Mouse (Mus musculus): ENCODE measurements around the gene Fam13c. TPM values are rescaled to one million over a fixed set of nuclear protein-coding genes. Genes with fewer than 3 reads are reported as not detected.

Gene Fam13c
- total and polyA plus RNA-seq, 2 experiments, result 0.02 to 0.09 TPM

- Histone ChIP-seq H3K9ac (ENCODE audit: low read depth, low read length) (no peak overlapping the region), H3K79me2 (ENCODE audit: control insufficient read depth, insufficient read depth, low read length) (no peaks in the 10 kb centered on the region), H3K36me3 (ENCODE audit: control insufficient read depth, insufficient read depth, low read length) (no peaks in the 10 kb centered on the region), H3K4me1 (ENCODE audit: control insufficient read depth, insufficient read depth, low read length) (no peaks in the 10 kb centered on the region), H3K27me3 (ENCODE audit: control insufficient read depth, insufficient read depth, low read length) (no peaks in the 10 kb centered on the region), H3K4me3 (ENCODE audit: insufficient read depth, low read depth, low read length) (no peak overlapping the region), H3K27ac (replicated peaks; ENCODE audit: insufficient read depth, low read depth, low read length) (no peak overlapping the region)
- no peak for TF ChIP-seq CTCF (IDR thresholded peaks at IDR 0.05; ENCODE audit: low read depth, low read length)
- no peak for TF ChIP-seq POLR2A (IDR thresholded peaks at IDR 0.05; ENCODE audit: extremely low read depth, insufficient read depth, low read length)
- 88% methylated on average over 15 of the region's 15 CpGs for WGBS
- no peak for DNase-seq (ENCODE audit: extremely low read depth, low read depth, low spot score)
Measured at GRCm38 (mm10) chr10:70504871-70505270, 64.6 kb downstream of the Fam13c start.

GRCm38 (mm10) chr10:70505395-70505794 is 65.1 kb downstream of the Fam13c start:
- Histone ChIP-seq H3K27me3 (ENCODE audit: control insufficient read depth, insufficient read depth, low read length) (no peaks in the 10 kb centered on the region), H3K4me1 (ENCODE audit: control insufficient read depth, insufficient read depth, low read length) (no peaks in the 10 kb centered on the region), H3K36me3 (ENCODE audit: control insufficient read depth, insufficient read depth, low read length) (no peaks in the 10 kb centered on the region), H3K9ac (ENCODE audit: low read depth, low read length) (no peak overlapping the region), H3K79me2 (ENCODE audit: control insufficient read depth, insufficient read depth, low read length) (no peaks in the 10 kb centered on the region), H3K27ac (replicated peaks; ENCODE audit: insufficient read depth, low read depth, low read length) (no peak overlapping the region), H3K4me3 (ENCODE audit: insufficient read depth, low read depth, low read length) (no peak overlapping the region)
- DNase-seq (ENCODE audit: extremely low read depth, low read depth, low spot score), result no peak
- no peak for TF ChIP-seq CTCF (IDR thresholded peaks at IDR 0.05; ENCODE audit: low read depth, low read length)

GRCm38 (mm10) chr10:70505842-70506241 is 65.6 kb downstream of the Fam13c start:
- 91% methylated on average over 5 of the region's 5 CpGs for WGBS
- H3K27me3 ChIP-seq (ENCODE audit: control insufficient read depth, insufficient read depth, low read length), result no peaks in the 10 kb centered on the region

DNA sequence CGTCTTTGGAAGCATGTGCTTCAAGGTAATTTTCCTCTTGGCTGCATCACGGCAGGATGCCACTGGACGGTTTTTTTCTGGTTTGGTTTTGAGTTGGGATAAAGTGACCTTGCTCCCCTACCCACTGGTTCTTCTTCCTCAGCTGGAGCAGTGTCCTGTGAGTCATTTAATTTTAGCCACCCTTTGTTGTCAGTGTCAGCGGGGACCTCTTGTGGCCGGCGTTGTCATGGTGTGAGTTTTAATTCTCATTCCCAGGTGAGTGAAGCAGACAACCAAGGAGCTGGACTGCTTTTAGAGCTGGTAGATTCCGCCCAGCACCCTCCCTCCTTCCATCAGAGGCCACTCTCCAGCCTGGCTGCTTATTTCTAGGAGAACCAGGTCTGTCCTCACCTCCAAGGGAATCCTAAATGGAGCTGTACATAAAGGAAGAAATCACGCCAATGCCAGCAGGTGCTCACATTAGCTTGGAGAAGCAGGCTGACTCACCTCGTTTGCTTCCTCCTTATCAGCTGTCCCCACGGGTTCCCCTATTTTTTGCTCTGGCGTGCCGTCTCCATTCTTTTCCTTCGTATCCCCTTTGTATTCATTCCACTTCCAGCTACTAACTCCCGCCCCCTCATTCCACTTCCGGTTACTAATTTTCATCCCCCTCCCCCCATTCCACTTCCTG is 66.4 kb downstream of the Fam13c start:
- Histone ChIP-seq H3K27ac (replicated peaks; ENCODE audit: insufficient read depth, low read depth, low read length) (no peak overlapping the region), H3K79me2 (ENCODE audit: control insufficient read depth, insufficient read depth, low read length) (no peaks in the 10 kb centered on the region), H3K27me3 (ENCODE audit: control insufficient read depth, insufficient read depth, low read length) (no peaks in the 10 kb centered on the region), H3K9ac (ENCODE audit: low read depth, low read length) (no peak overlapping the region), H3K4me3 (ENCODE audit: insufficient read depth, low read depth, low read length) (no peak overlapping the region), H3K36me3 (ENCODE audit: control insufficient read depth, insufficient read depth, low read length) (no peaks in the 10 kb centered on the region), H3K4me1 (ENCODE audit: control insufficient read depth, insufficient read depth, low read length) (no peaks in the 10 kb centered on the region)
- 51% methylated on average over 15 of the region's 15 CpGs for WGBS
- no peak for DNase-seq (ENCODE audit: extremely low read depth, low read depth, low spot score)
- TF ChIP-seq POLR2A (IDR thresholded peaks at IDR 0.05; ENCODE audit: extremely low read depth, insufficient read depth, low read length) (no peak), CTCF (IDR thresholded peaks at IDR 0.05; ENCODE audit: low read depth, low read length) (no peak)

More at GRCm38 (mm10) chr10:70505842-70506241, 65.6 kb downstream of the Fam13c start:
- no peak for DNase-seq (ENCODE audit: extremely low read depth, low read depth, low spot score)
- Histone ChIP-seq H3K9ac (ENCODE audit: low read depth, low read length) (no peak overlapping the region), H3K36me3 (ENCODE audit: control insufficient read depth, insufficient read depth, low read length) (no peaks in the 10 kb centered on the region), H3K79me2 (ENCODE audit: control insufficient read depth, insufficient read depth, low read length) (no peaks in the 10 kb centered on the region), H3K27ac (replicated peaks; ENCODE audit: insufficient read depth, low read depth, low read length) (no peak overlapping the region), H3K4me1 (ENCODE audit: control insufficient read depth, insufficient read depth, low read length) (no peaks in the 10 kb centered on the region), H3K4me3 (ENCODE audit: insufficient read depth, low read depth, low read length) (no peak overlapping the region)
- TF ChIP-seq POLR2A (IDR thresholded peaks at IDR 0.05; ENCODE audit: extremely low read depth, insufficient read depth, low read length) (no peak), CTCF (IDR thresholded peaks at IDR 0.05; ENCODE audit: low read depth, low read length) (no peak)

- WGBS, result 84% methylated on average over 3 of the region's 3 CpGs
- no peak overlapping the region for H3K27ac ChIP-seq (replicated peaks; ENCODE audit: insufficient read depth, low read depth, low read length)
Measured at GRCm38 (mm10) chr10:70507880-70508279, 67.6 kb downstream of the Fam13c start.

DNA sequence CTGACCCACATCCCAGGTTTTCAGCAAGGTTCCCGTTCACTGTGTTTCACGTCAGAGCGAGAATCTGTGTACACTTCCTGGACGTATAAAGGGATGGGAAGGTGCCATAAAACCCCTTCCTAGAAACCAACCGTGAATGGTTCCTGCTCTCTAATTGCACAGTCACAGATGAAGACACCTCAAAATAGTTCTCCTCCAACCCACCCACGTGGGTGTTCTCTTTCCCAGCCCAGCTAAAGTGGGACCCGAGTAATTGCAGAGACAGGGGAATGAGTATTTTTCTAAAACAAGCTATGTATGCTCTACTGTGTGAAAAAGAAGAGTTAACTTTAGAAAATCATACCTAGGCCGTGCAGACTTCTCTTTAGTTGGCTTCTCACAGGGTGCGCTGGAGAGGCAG is 74.6 kb downstream of the Fam13c start:
- Histone ChIP-seq H3K4me3 (ENCODE audit: insufficient read depth, low read depth, low read length) (no peak overlapping the region), H3K27me3 (ENCODE audit: control insufficient read depth, insufficient read depth, low read length) (peaks cover 4% of the 10 kb centered on the region; the same call in 1 of the 2 replicates), H3K36me3 (ENCODE audit: control insufficient read depth, insufficient read depth, low read length) (no peaks in the 10 kb centered on the region), H3K27ac (replicated peaks; ENCODE audit: insufficient read depth, low read depth, low read length) (no peak overlapping the region), H3K9ac (ENCODE audit: low read depth, low read length) (no peak overlapping the region), H3K4me1 (ENCODE audit: control insufficient read depth, insufficient read depth, low read length) (no peaks in the 10 kb centered on the region), H3K79me2 (ENCODE audit: control insufficient read depth, insufficient read depth, low read length) (no peaks in the 10 kb centered on the region)
- WGBS, result 82% methylated on average over 9 of the region's 9 CpGs
- no peak for DNase-seq (ENCODE audit: extremely low read depth, low read depth, low spot score)
- TF ChIP-seq POLR2A (IDR thresholded peaks at IDR 0.05; ENCODE audit: extremely low read depth, insufficient read depth, low read length) (no peak), CTCF (IDR thresholded peaks at IDR 0.05; ENCODE audit: low read depth, low read length) (no peak)

More at GRCm38 (mm10) chr10:70507880-70508279, 67.6 kb downstream of the Fam13c start:
- Histone ChIP-seq H3K27me3 (ENCODE audit: control insufficient read depth, insufficient read depth, low read length) (no peaks in the 10 kb centered on the region), H3K9ac (ENCODE audit: low read depth, low read length) (no peak overlapping the region), H3K4me3 (ENCODE audit: insufficient read depth, low read depth, low read length) (no peak overlapping the region), H3K4me1 (ENCODE audit: control insufficient read depth, insufficient read depth, low read length) (no peaks in the 10 kb centered on the region), H3K36me3 (ENCODE audit: control insufficient read depth, insufficient read depth, low read length) (no peaks in the 10 kb centered on the region), H3K79me2 (ENCODE audit: control insufficient read depth, insufficient read depth, low read length) (no peaks in the 10 kb centered on the region)
- no peak for DNase-seq (ENCODE audit: extremely low read depth, low read depth, low spot score)
- TF ChIP-seq CTCF (IDR thresholded peaks at IDR 0.05; ENCODE audit: low read depth, low read length), result peak; percentile 19; the same call in 1 of the 2 replicates
- no peak for TF ChIP-seq POLR2A (IDR thresholded peaks at IDR 0.05; ENCODE audit: extremely low read depth, insufficient read depth, low read length)

All from liver, adult 2 months (tissue).